21 mouse cellular contexts compared by ENCODE assay signal in genomic region chr15:27519857-27520256, GRCm38 (mm10). TPM values are rescaled to one million over a fixed set of nuclear protein-coding genes. Genes with fewer than 3 reads are reported as not detected.
DNase-seq lines count a peak whose midpoint lies in the region; ATAC-seq and TF ChIP-seq lines count a peak whose summit lies in the region.
"Had no signal": no experiment of that assay in that cellular context is flagged by ENCODE, and none has a peak within 500 bp of the region (broad histone marks: within the 10 kb centered on the region; RNA-seq: fewer than 3 reads in every experiment).

No protein-coding gene starts in this region.

- no peak overlapping the region for H3ac ChIP-seq in C2C12 (ENCODE audit: control insufficient read depth, insufficient read length, low read depth)

- peak; percentile 71 for DNase-seq in 416B (ENCODE audit: low read depth)
- no peak for DNase-seq in urinary bladder, postnatal 25 days (ENCODE audit: low spot score)
- DNase-seq in left cerebral cortex, postnatal 10 days (ENCODE audit: extremely low spot score in 1 of 2, low spot score in 2 of 2), result no peak
- no peak for DNase-seq in left cerebral cortex, adult 18-20 months (ENCODE audit: low spot score in 2 of 2)
- DNase-seq: adrenal gland, postnatal 10 days; adrenal gland, postnatal 36 days; cerebellum, adult 18-20 months; cerebellum, adult 9-10 months; cerebellum, postnatal 14 days; gastrocnemius, postnatal 36 days had no signal

- H3K27me3 ChIP-seq in C2C12 (ENCODE audit: control insufficient read depth, insufficient read depth, insufficient read length), result no peaks in the 10 kb centered on the region
- H3K27me3 ChIP-seq: CH12.LX; embryonic facial prominence, embryonic 12.5 days; embryonic facial prominence, embryonic 15.5 days; forebrain, embryonic 12.5 days; forebrain, embryonic 15.5 days; hindbrain, embryonic 12.5 days; hindbrain, embryonic 15.5 days; Patski had no signal

- H3K4me3 ChIP-seq in C2C12 (ENCODE audit: insufficient read depth, poor library complexity, severe bottlenecking), result no peak overlapping the region
- H3K4me3 ChIP-seq: embryonic facial prominence, embryonic 12.5 days; embryonic facial prominence, embryonic 15.5 days; forebrain, embryonic 12.5 days; forebrain, embryonic 15.5 days; hindbrain, embryonic 12.5 days; hindbrain, embryonic 15.5 days had no signal

- peaks cover 90% of the 10 kb centered on the region for H3K79me3 ChIP-seq in C2C12 (ENCODE audit: low read depth)

- ATAC-seq in megakaryocyte, adult 5-6 weeks (ENCODE audit: poor library complexity, severe bottlenecking), result peak; percentile 68
- ATAC-seq in monocyte, adult 5-6 weeks (replicated peaks; ENCODE audit: insufficient number of reproducible peaks, low FRiP score, low TSS enrichment, poor library complexity, severe bottlenecking), result peak; percentile 56
- ATAC-seq: forebrain, embryonic 15.5 days; Patski had no signal

- H3K79me2 ChIP-seq in C2C12 (ENCODE audit: control insufficient read depth, insufficient read depth), result peaks cover 100% of the 10 kb centered on the region

- peaks cover 73% of the 10 kb centered on the region for H3K36me3 ChIP-seq in C2C12 (ENCODE audit: control insufficient read depth, insufficient read depth)
- H3K36me3 ChIP-seq: embryonic facial prominence, embryonic 12.5 days; embryonic facial prominence, embryonic 15.5 days; forebrain, embryonic 12.5 days; forebrain, embryonic 15.5 days; hindbrain, embryonic 12.5 days; hindbrain, embryonic 15.5 days had no signal

- TF ChIP-seq CTCF in C2C12 (IDR thresholded peaks at IDR 0.05; ENCODE audit: control insufficient read depth, insufficient read depth, insufficient read length), result no peak

- intact Hi-C loops in left cerebral cortex, postnatal 10 days (cut with DNase I), result no loop called here

TF ChIP-seq in C2C12, 6 proteins besides CTCF, POLR2A, EP300 and RAD21:
- TF ChIP-seq CEBPB (IDR thresholded peaks at IDR 0.05; ENCODE audit: low read depth) (peak; percentile 50), MAX (IDR thresholded peaks at IDR 0.05) (no peak), MYOG (IDR thresholded peaks at IDR 0.05; ENCODE audit: control insufficient read depth, extremely low read depth, insufficient read length) (no peak), FOSL1 (IDR thresholded peaks at IDR 0.05; ENCODE audit: insufficient read depth, low read length, poor library complexity, severe bottlenecking) (no peak), MYOD1 (IDR thresholded peaks at IDR 0.05; ENCODE audit: control insufficient read depth, insufficient read length, low read depth) (no peak), USF1 (IDR thresholded peaks at IDR 0.05; ENCODE audit: low read depth) (no peak)
TF ChIP-seq in C2C12: peak in this region for 1.

RNA-seq across cellular contexts. Expression of gene Ank, which starts 53.4 kb away (rescaled TPM):
- polyA plus RNA-seq in C2C12 (2012; fragmentation: generic; extraction: Trizol), result 292 TPM
- total RNA-seq in megakaryocyte, adult 5-6 weeks (2015), result 44.6 and 46.5 TPM in 2 replicates
- total RNA-seq in megakaryocyte, adult 5-6 weeks (2017), result 12.7 and 15.5 TPM in 2 replicates
- 12.1 to 17.2 TPM (median 12.3 TPM) in 3 replicates for total RNA-seq in monocyte, adult 5-6 weeks (2017)
- total RNA-seq in left cerebral cortex, postnatal 10 days (2021), result 100 to 1,000 TPM; 165 to 172 TPM
- 100 to 1,000 TPM; 185 to 192 TPM for total RNA-seq in left cerebral cortex, adult 18-20 months (2021)
